Mouse (Mus musculus): ENCODE data around the gene Lmf2. TPM values are rescaled to one million over a fixed set of nuclear protein-coding genes. Genes with fewer than 3 reads are reported as not detected.

The Lmf2 gene
- polyA plus RNA-seq, 1 experiment from 2014 or later = 67.8 TPM

DNA sequence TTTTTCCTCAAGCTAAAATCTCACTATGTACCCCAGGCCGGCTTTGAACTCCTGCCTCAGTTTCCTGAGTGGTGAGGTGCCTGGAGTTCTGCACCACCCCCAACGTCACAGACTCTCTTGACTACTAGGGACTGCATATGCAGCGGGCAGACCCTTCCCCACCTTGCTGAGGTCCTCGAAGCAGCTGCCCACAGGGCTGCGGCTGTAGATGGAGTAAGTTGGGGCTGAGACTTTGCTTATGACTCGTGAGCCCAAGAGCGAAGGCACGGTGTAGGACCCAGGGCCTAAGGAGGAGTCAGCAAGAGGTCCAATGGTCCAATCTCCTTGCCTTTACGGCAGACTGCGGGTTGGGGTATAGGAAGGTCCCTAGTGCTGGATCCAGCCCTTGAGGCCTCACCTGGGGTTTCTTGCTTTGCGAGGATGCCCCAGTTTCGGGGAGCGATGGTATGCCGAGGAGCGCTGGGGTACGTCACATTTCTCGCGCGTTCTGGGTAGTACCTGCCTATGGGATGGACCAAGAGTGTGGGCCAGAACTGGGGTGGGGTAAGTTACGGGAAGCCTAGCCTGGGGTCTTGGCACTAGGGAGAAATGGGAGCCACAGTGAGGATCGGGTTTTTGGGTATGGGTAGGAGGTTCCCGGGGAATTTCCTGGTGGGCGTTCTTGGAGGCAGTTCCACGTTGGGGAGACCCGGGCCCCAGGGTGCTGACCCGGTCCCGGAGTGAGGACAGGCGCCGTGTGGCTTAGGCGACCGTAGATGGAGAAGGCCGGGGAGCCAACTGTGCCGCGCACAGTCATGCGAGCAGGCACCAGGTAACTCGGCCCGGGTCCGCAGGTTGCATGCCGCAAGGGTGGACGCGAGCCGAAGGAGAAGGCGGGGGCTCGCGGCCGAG, 22.7 kb upstream of the Lmf2 start:
- H3K27me3 ChIP-seq = peaks cover 51% of the 10 kb centered on the region
- WGBS = 10% methylated on average over 46 of the region's 46 CpGs

GRCm38 (mm10) chr15:89377362-89377761, 21.9 kb upstream of the Lmf2 start:
- Histone ChIP-seq H3K36me3 (peaks cover 3% of the 10 kb centered on the region; the same call in 1 of the 2 replicates), H3K9me3 (no peaks in the 10 kb centered on the region), H3K27me3 (peaks cover 51% of the 10 kb centered on the region), H3K4me3 (no peak overlapping the region), H3K27ac (no peak overlapping the region), H3K4me2 (no peak overlapping the region), H3K4me1 (peaks cover 39% of the 10 kb centered on the region), H3K9ac (no peak overlapping the region)
- WGBS = 6% methylated on average over 18 of the region's 18 CpGs
- no peak for ATAC-seq (ENCODE audit: insufficient number of reproducible peaks, low FRiP score, low TSS enrichment, low read depth)

More for the DNA sequence above, 22.7 kb upstream of the Lmf2 start:
- H3K9ac ChIP-seq = peak overlapping the region; percentile 31; the same call in 1 of the 2 replicates
- H3K27ac ChIP-seq = no peak overlapping the region
- no peaks in the 10 kb centered on the region for H3K36me3 ChIP-seq
- peak overlapping the region; percentile 64 for H3K4me2 ChIP-seq
- no peak for ATAC-seq (ENCODE audit: insufficient number of reproducible peaks, low FRiP score, low TSS enrichment, low read depth)
- H3K4me1 ChIP-seq = peaks cover 34% of the 10 kb centered on the region
- H3K4me3 ChIP-seq = peak overlapping the region; percentile 34
- H3K9me3 ChIP-seq = no peaks in the 10 kb centered on the region

DNA sequence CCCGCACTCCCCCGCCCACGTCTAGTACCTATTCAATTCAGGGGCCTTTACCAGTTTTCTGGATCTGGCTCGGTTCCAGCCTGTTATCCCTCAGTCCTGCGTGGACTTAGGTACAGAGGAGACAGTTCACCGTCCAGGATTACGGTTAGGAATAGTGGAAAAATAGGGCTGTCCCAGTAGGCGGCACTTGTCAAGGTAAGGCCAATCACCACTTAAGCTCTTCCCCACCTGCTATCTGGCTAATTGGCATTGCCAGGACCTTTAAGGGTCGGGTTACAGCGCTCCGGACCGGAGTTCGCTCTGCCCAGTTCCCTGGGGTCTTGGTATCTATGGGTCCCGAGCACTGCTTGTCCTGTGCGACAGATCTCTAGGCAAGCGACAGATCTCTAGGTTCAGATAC, 21.5 kb upstream of the Lmf2 start, which contains the start of gene Tymp:
Tymp (minus strand) TSS at position 83 of the 400 bp plus-strand sequence.
- Histone ChIP-seq H3K27ac (no peak within 1 kb of the TSS), H3K9me3 (no peaks in the 10 kb centered on the region), H3K27me3 (peaks cover 47% of the 10 kb centered on the region), H3K36me3 (peaks cover 7% of the 10 kb centered on the region), H3K9ac (no peak within 1 kb of the TSS), H3K4me1 (peaks cover 43% of the 10 kb centered on the region), H3K4me3 (no peak within 1 kb of the TSS), H3K4me2 (no peak within 1 kb of the TSS)
- ATAC-seq (ENCODE audit: insufficient number of reproducible peaks, low FRiP score, low TSS enrichment, low read depth) = no peak
- WGBS = 17% methylated on average over 16 of the region's 16 CpGs

DNA sequence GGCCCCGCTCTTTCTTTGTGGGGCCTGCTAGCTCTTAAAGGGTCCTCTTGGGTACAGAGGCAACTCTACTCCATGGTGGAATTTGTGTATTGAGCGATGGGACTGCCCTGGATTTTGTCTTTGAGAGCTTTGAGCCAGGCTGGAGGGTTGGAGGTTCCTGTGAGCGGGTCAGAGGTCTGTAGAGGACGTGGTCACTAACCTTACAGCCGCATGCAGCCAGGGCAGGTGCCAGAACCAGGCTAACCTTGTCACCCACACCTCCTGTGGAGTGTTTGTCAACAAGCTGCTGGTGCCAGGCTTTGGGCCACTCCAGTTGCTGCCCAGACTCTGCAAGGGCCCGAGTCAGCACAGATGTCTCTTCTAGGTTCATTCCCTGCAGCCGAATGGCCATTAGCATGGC, 20.6 kb upstream of the Lmf2 start:
- Histone ChIP-seq H3K36me3 (peaks cover 16% of the 10 kb centered on the region), H3K27me3 (peaks cover 46% of the 10 kb centered on the region), H3K4me2 (no peak overlapping the region), H3K9me3 (no peaks in the 10 kb centered on the region), H3K4me3 (no peak overlapping the region), H3K27ac (no peak overlapping the region), H3K9ac (no peak overlapping the region), H3K4me1 (peaks cover 43% of the 10 kb centered on the region)
- 80% methylated on average over 7 of the region's 7 CpGs for WGBS
- ATAC-seq (ENCODE audit: insufficient number of reproducible peaks, low FRiP score, low TSS enrichment, low read depth) = no peak

- Histone ChIP-seq H3K4me3 (no peak overlapping the region), H3K4me2 (no peak overlapping the region), H3K27ac (no peak overlapping the region), H3K9ac (no peak overlapping the region), H3K9me3 (no peaks in the 10 kb centered on the region), H3K4me1 (peaks cover 43% of the 10 kb centered on the region), H3K36me3 (peaks cover 27% of the 10 kb centered on the region), H3K27me3 (peaks cover 42% of the 10 kb centered on the region)
- ATAC-seq (ENCODE audit: insufficient number of reproducible peaks, low FRiP score, low TSS enrichment, low read depth) = no peak
- WGBS = 94% methylated on average over 17 of the region's 17 CpGs
Measured at GRCm38 (mm10) chr15:89374801-89375534, 19.5 kb upstream of the Lmf2 start.

DNA sequence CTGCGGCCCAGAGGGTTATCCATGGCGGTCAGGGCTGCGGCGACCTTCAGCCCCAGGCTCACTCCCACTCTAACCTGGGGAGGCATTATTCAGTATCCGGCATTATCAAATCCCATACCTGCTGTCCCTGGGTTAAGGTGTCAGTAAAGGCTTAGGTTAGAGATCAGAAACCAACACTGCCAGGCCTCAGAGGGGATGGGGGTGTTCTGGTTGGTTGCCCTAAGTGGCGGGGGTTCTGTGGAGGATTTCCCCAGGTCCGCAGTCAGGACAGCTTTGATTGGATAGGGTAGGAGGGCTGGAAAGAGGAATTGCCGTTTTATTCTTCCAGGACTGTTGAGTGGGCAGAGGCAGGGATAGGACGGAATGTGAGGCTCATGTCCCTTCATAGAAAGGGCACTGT, 18.9 kb upstream of the Lmf2 start:
- peak overlapping the region; percentile 70 for H3K4me3 ChIP-seq
- no peak for ATAC-seq (ENCODE audit: insufficient number of reproducible peaks, low FRiP score, low TSS enrichment, low read depth)
- no peaks in the 10 kb centered on the region for H3K9me3 ChIP-seq
- peak overlapping the region; percentile 89 for H3K27ac ChIP-seq
- peaks cover 38% of the 10 kb centered on the region for H3K27me3 ChIP-seq
- H3K4me1 ChIP-seq = peaks cover 40% of the 10 kb centered on the region
- 47% methylated on average over 9 of the region's 9 CpGs for WGBS
- peak overlapping the region; percentile 71; the same call in 1 of the 2 replicates for H3K9ac ChIP-seq
- H3K36me3 ChIP-seq = peaks cover 33% of the 10 kb centered on the region
- peak overlapping the region; percentile 90 for H3K4me2 ChIP-seq

DNA sequence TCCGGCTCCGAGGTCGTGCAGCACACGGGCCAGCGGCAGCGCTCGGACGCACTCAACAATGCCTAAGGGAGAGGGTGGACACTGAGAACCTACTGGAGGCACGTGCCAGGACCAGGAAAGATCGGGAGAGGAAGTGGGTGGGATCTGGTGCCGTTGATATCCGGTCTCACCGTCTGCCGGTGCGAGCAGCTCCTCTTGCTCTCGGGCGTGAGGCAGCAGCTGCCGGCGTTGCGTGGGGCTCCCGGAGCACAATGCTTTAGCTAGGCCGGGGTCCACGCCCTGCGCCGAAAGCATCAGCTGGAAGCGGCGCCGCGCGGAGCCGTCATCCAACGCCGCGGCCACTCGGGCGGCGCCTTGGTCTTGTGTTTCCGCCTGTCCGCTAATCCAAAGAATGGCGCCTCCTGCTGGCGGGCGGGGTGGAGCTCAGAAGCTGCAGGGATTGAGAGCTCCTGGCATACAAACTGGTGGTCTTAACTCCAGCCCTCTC, 18.3 kb upstream of the Lmf2 start, which contains the start of gene Sco2:
Sco2 (minus strand) TSS at position 85 of the 487 bp plus-strand sequence.
- Histone ChIP-seq H3K36me3 (peaks cover 38% of the 10 kb centered on the region), H3K9ac (peak within 1 kb of the TSS; percentile 71), H3K4me3 (peak within 1 kb of the TSS; percentile 70), H3K27me3 (peaks cover 32% of the 10 kb centered on the region), H3K4me1 (peaks cover 35% of the 10 kb centered on the region), H3K9me3 (no peaks in the 10 kb centered on the region), H3K4me2 (peak within 1 kb of the TSS; percentile 90), H3K27ac (peak within 1 kb of the TSS; percentile 89)
- under 1% methylated on average over 42 of the region's 42 CpGs for WGBS
- peak; percentile 58; the same call in 1 of the 2 replicates for ATAC-seq (ENCODE audit: insufficient number of reproducible peaks, low FRiP score, low TSS enrichment, low read depth)

GRCm38 (mm10) chr15:89373027-89373761, 17.7 kb upstream of the Lmf2 start:
- H3K36me3 ChIP-seq = peaks cover 45% of the 10 kb centered on the region
- no peaks in the 10 kb centered on the region for H3K9me3 ChIP-seq
- WGBS = under 1% methylated on average over 35 of the region's 35 CpGs
- peaks cover 26% of the 10 kb centered on the region for H3K27me3 ChIP-seq
- peak overlapping the region; percentile 89 for H3K27ac ChIP-seq
- H3K4me3 ChIP-seq = peak overlapping the region; percentile 70
- peaks cover 29% of the 10 kb centered on the region for H3K4me1 ChIP-seq
- peak; percentile 74 for ATAC-seq (ENCODE audit: insufficient number of reproducible peaks, low FRiP score, low TSS enrichment, low read depth)
- H3K4me2 ChIP-seq = peak overlapping the region; percentile 90
- H3K9ac ChIP-seq = peak overlapping the region; percentile 71

DNA sequence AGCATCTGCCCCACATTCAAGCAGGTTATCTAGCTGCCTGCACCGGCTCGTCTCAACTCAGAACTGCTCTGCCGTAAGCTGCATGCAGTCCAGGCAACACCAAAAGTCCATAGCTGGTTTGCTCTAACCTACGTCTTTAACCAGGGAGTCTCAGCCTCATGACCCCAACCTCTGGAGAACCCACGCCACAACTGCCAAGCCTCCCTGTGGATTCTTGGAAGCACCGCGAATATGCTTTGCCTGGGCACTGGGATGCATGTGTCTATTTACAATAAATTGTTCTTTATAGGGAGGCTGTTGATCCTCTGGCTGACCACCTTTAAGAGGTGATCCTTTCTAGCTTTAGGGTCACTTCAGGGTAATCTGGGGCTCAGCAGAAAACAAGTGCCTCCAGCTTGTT, 17.1 kb upstream of the Lmf2 start:
- H3K9me3 ChIP-seq = no peaks in the 10 kb centered on the region
- H3K4me1 ChIP-seq = peaks cover 23% of the 10 kb centered on the region
- H3K27ac ChIP-seq = no peak overlapping the region
- ATAC-seq (ENCODE audit: insufficient number of reproducible peaks, low FRiP score, low TSS enrichment, low read depth) = no peak
- WGBS = 82% methylated on average over 7 of the region's 7 CpGs
- no peak overlapping the region for H3K9ac ChIP-seq
- H3K36me3 ChIP-seq = peaks cover 51% of the 10 kb centered on the region
- H3K27me3 ChIP-seq = peaks cover 20% of the 10 kb centered on the region
- H3K4me3 ChIP-seq = peak overlapping the region; percentile 70; the same call in 1 of the 2 replicates
- peak overlapping the region; percentile 90; the same call in 1 of the 2 replicates for H3K4me2 ChIP-seq

DNA sequence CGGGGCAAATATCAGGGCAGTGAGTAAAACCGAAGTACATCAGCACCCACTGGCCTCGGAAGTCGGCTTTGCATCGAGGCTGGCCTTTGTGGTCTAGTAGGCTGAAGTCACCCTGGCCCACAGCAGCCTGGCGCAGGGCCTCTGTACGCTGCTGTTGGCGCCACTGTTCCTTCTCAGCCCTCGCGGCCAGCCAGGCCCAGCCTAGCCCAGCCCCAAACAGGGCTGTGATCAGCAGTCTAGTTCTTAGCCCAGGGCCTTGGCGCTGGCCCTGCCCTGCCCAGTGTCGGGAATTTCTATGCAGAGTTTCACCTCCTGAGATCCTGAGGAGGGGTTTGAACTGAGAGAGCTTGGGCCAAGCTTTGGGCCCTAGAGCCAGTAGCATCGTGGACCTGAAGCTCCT, 16.6 kb upstream of the Lmf2 start:
- H3K4me2 ChIP-seq = no peak overlapping the region
- ATAC-seq (ENCODE audit: insufficient number of reproducible peaks, low FRiP score, low TSS enrichment, low read depth) = no peak
- no peaks in the 10 kb centered on the region for H3K9me3 ChIP-seq
- 85% methylated on average over 13 of the region's 13 CpGs for WGBS
- H3K27me3 ChIP-seq = peaks cover 15% of the 10 kb centered on the region
- peaks cover 56% of the 10 kb centered on the region for H3K36me3 ChIP-seq
- peaks cover 20% of the 10 kb centered on the region for H3K4me1 ChIP-seq
- H3K27ac ChIP-seq = no peak overlapping the region
- no peak overlapping the region for H3K9ac ChIP-seq
- H3K4me3 ChIP-seq = no peak overlapping the region

DNA sequence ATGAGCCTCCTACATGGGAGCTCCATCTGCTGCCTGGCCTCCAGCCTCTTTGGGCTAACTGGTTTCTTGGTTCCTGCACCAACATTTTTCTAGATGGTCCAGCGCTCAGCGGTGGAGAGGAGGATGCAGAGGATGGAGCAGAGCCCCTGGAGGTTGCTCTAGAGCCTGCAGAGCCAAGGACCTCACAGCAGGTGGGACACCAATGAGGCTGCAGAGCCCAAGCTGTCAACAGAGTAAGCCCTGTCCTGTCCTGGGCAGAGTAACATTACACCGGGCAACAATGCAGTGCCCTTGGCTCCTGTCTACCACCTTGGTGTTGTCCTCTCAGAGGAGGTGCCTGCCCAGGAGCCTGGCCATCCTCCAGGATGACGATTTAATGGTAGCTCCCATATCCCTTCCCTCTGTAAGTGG, 9.7 kb upstream of the Lmf2 start:
- Histone ChIP-seq H3K4me2 (no peak overlapping the region), H3K9ac (no peak overlapping the region), H3K4me1 (no peaks in the 10 kb centered on the region), H3K27ac (no peak overlapping the region), H3K27me3 (no peaks in the 10 kb centered on the region), H3K36me3 (peaks cover 99% of the 10 kb centered on the region), H3K4me3 (no peak overlapping the region), H3K9me3 (no peaks in the 10 kb centered on the region)
- no peak for ATAC-seq (ENCODE audit: insufficient number of reproducible peaks, low FRiP score, low TSS enrichment, low read depth)
- 96% methylated on average over 4 of the region's 4 CpGs for WGBS

All from limb, embryonic 15.5 days (tissue).